Mouse (Mus musculus): ENCODE results near the gene Far2. TPM values are rescaled to one million over a fixed set of nuclear protein-coding genes. Genes with fewer than 3 reads are reported as not detected.
A peak's percentile ranks its signal among the peaks of the same experiment; 100 is the strongest.

Far2 gene
- total and polyA plus RNA-seq, 3 experiments = 0.16 to 3.7 (median 3.5) TPM

- no peak overlapping the region for H3K4me3 ChIP-seq (ENCODE audit: low read depth, low read length)
- no peaks in the 10 kb centered on the region for H3K27me3 ChIP-seq (ENCODE audit: insufficient read depth, low read length)
- TF ChIP-seq GATA2 (IDR thresholded peaks at IDR 0.05; ENCODE audit: borderline replicate concordance, low read depth, low read length) (no peak), GATA1 (IDR thresholded peaks at IDR 0.05; ENCODE audit: borderline replicate concordance, low read length) (no peak), POLR2AphosphoS5 (IDR thresholded peaks at IDR 0.05; ENCODE audit: insufficient replicate concordance, low read depth, low read length) (no peak), CTCF (IDR thresholded peaks at IDR 0.05; ENCODE audit: low read depth, low read length) (no peak), TAL1 (conservative IDR thresholded peaks at IDR 0.05; ENCODE audit: low read depth, low read length) (no peak)
- H3K4me1 ChIP-seq (ENCODE audit: insufficient read depth, low read depth, low read length) = peaks cover 10% of the 10 kb centered on the region; the same call in 1 of the 2 replicates
- DNase-seq (ENCODE audit: low spot score) (no peak), ATAC-seq (ENCODE audit: extremely low read depth, insufficient number of reproducible peaks, low FRiP score, poor library complexity, severe bottlenecking) (no peak)
- no peaks in the 10 kb centered on the region for H3K9me3 ChIP-seq (replicated peaks)
- H3K36me3 ChIP-seq (replicated peaks) = peaks cover 56% of the 10 kb centered on the region
Observed at GRCm38 (mm10) chr6:148207522-148207921, 160.5 kb downstream of the Far2 start.

GRCm38 (mm10) chr6:148211391-148211876 lies 164.4 kb downstream of the Far2 start:
- Histone ChIP-seq H3K4me3 (ENCODE audit: low read depth, low read length) (peak overlapping the region; percentile 94), H3K4me1 (ENCODE audit: insufficient read depth, low read depth, low read length) (peaks cover 21% of the 10 kb centered on the region), H3K36me3 (replicated peaks) (peaks cover 30% of the 10 kb centered on the region), H3K27me3 (ENCODE audit: insufficient read depth, low read length) (no peaks in the 10 kb centered on the region), H3K9me3 (replicated peaks) (no peaks in the 10 kb centered on the region)
- ATAC-seq (ENCODE audit: extremely low read depth, insufficient number of reproducible peaks, low FRiP score, poor library complexity, severe bottlenecking) (no peak), DNase-seq (ENCODE audit: low spot score) (peak; percentile 6)
- no peak for TF ChIP-seq GATA1 (IDR thresholded peaks at IDR 0.05; ENCODE audit: borderline replicate concordance, low read length)
- TF ChIP-seq POLR2AphosphoS5 (IDR thresholded peaks at IDR 0.05; ENCODE audit: insufficient replicate concordance, low read depth, low read length) = no peak
- no peak for TF ChIP-seq TAL1 (conservative IDR thresholded peaks at IDR 0.05; ENCODE audit: low read depth, low read length)
- TF ChIP-seq GATA2 (IDR thresholded peaks at IDR 0.05; ENCODE audit: borderline replicate concordance, low read depth, low read length) = no peak
- no peak for TF ChIP-seq CTCF (IDR thresholded peaks at IDR 0.05; ENCODE audit: low read depth, low read length)

- H3K36me3 ChIP-seq (replicated peaks) = peaks cover 30% of the 10 kb centered on the region
- no peak for TF ChIP-seq TAL1 (conservative IDR thresholded peaks at IDR 0.05; ENCODE audit: low read depth, low read length)
- no peak for TF ChIP-seq CTCF (IDR thresholded peaks at IDR 0.05; ENCODE audit: low read depth, low read length)
- TF ChIP-seq GATA1 (IDR thresholded peaks at IDR 0.05; ENCODE audit: borderline replicate concordance, low read length) = no peak
- TF ChIP-seq POLR2AphosphoS5 (IDR thresholded peaks at IDR 0.05; ENCODE audit: insufficient replicate concordance, low read depth, low read length) = no peak
- no peak for TF ChIP-seq GATA2 (IDR thresholded peaks at IDR 0.05; ENCODE audit: borderline replicate concordance, low read depth, low read length)
- peak within 1 kb of the TSS; percentile 94 for H3K4me3 ChIP-seq (ENCODE audit: low read depth, low read length)
- H3K27me3 ChIP-seq (ENCODE audit: insufficient read depth, low read length) = no peaks in the 10 kb centered on the region
- H3K9me3 ChIP-seq (replicated peaks) = no peaks in the 10 kb centered on the region
- peaks cover 21% of the 10 kb centered on the region for H3K4me1 ChIP-seq (ENCODE audit: insufficient read depth, low read depth, low read length)
- peak; percentile 92 for DNase-seq (ENCODE audit: low spot score)
- ATAC-seq (ENCODE audit: extremely low read depth, insufficient number of reproducible peaks, low FRiP score, poor library complexity, severe bottlenecking) = peak; percentile 92
Observed at GRCm38 (mm10) chr6:148211897-148212680, 165.0 kb downstream of the Far2 start, which contains the start of gene Ergic2. Gene Ergic2 (minus strand): TSS chr6:148212374.

GRCm38 (mm10) chr6:148214765-148215164 lies 167.7 kb downstream of the Far2 start:
- Histone ChIP-seq H3K4me1 (ENCODE audit: insufficient read depth, low read depth, low read length) (peaks cover 14% of the 10 kb centered on the region), H3K27me3 (ENCODE audit: insufficient read depth, low read length) (no peaks in the 10 kb centered on the region), H3K9me3 (replicated peaks) (no peaks in the 10 kb centered on the region), H3K4me3 (ENCODE audit: low read depth, low read length) (no peak overlapping the region), H3K36me3 (replicated peaks) (peaks cover 11% of the 10 kb centered on the region)
- ATAC-seq (ENCODE audit: extremely low read depth, insufficient number of reproducible peaks, low FRiP score, poor library complexity, severe bottlenecking) (no peak), DNase-seq (ENCODE audit: low spot score) (peak; percentile 5)
- peak; percentile 16; the same call in 1 of the 2 replicates for TF ChIP-seq CTCF (IDR thresholded peaks at IDR 0.05; ENCODE audit: low read depth, low read length)
- no peak for TF ChIP-seq GATA1 (IDR thresholded peaks at IDR 0.05; ENCODE audit: borderline replicate concordance, low read length)

- Histone ChIP-seq H3K4me3 (ENCODE audit: low read depth, low read length) (no peak overlapping the region), H3K36me3 (replicated peaks) (peaks cover 11% of the 10 kb centered on the region), H3K4me1 (ENCODE audit: insufficient read depth, low read depth, low read length) (peaks cover 12% of the 10 kb centered on the region), H3K9me3 (replicated peaks) (no peaks in the 10 kb centered on the region), H3K27me3 (ENCODE audit: insufficient read depth, low read length) (no peaks in the 10 kb centered on the region)
- no peak for ATAC-seq (ENCODE audit: extremely low read depth, insufficient number of reproducible peaks, low FRiP score, poor library complexity, severe bottlenecking)
- DNase-seq (ENCODE audit: low spot score) = no peak
- TF ChIP-seq CTCF (IDR thresholded peaks at IDR 0.05; ENCODE audit: low read depth, low read length) (no peak), GATA1 (IDR thresholded peaks at IDR 0.05; ENCODE audit: borderline replicate concordance, low read length) (no peak), GATA2 (IDR thresholded peaks at IDR 0.05; ENCODE audit: borderline replicate concordance, low read depth, low read length) (no peak), POLR2AphosphoS5 (IDR thresholded peaks at IDR 0.05; ENCODE audit: insufficient replicate concordance, low read depth, low read length) (no peak), TAL1 (conservative IDR thresholded peaks at IDR 0.05; ENCODE audit: low read depth, low read length) (no peak)
Observed at GRCm38 (mm10) chr6:148216752-148217151, 169.7 kb downstream of the Far2 start.

- Histone ChIP-seq H3K27me3 (ENCODE audit: insufficient read depth, low read length) (peaks cover 5% of the 10 kb centered on the region; the same call in 1 of the 2 replicates), H3K4me1 (ENCODE audit: insufficient read depth, low read depth, low read length) (peaks cover 8% of the 10 kb centered on the region; the same call in 1 of the 2 replicates), H3K4me3 (ENCODE audit: low read depth, low read length) (no peak overlapping the region), H3K36me3 (replicated peaks) (peaks cover 11% of the 10 kb centered on the region), H3K9me3 (replicated peaks) (no peaks in the 10 kb centered on the region)
- no peak for DNase-seq (ENCODE audit: low spot score)
- no peak for ATAC-seq (ENCODE audit: extremely low read depth, insufficient number of reproducible peaks, low FRiP score, poor library complexity, severe bottlenecking)
- TF ChIP-seq GATA1 (IDR thresholded peaks at IDR 0.05; ENCODE audit: borderline replicate concordance, low read length) (no peak), CTCF (IDR thresholded peaks at IDR 0.05; ENCODE audit: low read depth, low read length) (no peak), TAL1 (conservative IDR thresholded peaks at IDR 0.05; ENCODE audit: low read depth, low read length) (no peak)
Observed at GRCm38 (mm10) chr6:148218235-148219076, 171.4 kb downstream of the Far2 start.

Measured in G1E (cell line).